Mouse (Mus musculus): Measurements from ENCODE around the gene Adarb1. TPM values are rescaled to one million over a fixed set of nuclear protein-coding genes. Genes with fewer than 3 reads are reported as not detected.
"Not testable (repeated sequence)": the region's sequence is repeated elsewhere in the genome, so short reads cannot be mapped to it uniquely, and the experiment has no call there.

The Adarb1 gene
- polyA plus RNA-seq, 1 experiment from 2014 or later: 49.1 TPM

DNA sequence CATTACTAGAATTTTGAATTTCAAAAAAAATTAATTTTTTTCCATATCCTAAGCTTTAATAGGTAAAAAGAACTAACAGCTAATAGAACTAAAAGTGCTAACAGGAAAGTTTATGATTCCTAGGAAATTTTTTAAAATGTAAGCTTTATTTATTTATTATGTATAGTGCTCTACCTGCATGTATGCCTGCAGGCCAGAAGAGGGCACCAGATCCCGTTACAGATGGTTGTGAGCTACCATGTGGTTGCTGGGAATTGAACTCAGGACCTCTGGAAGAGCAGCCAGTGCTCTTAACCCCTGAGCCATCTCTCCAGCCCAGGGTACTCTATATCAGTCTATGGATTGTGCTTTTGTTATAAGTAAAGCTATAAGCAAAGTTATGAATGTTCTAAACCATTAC lies 136.0 kb downstream of the Adarb1 start:
- TF ChIP-seq CTCF (IDR thresholded peaks at IDR 0.05; ENCODE audit: low read depth): peak; percentile 30
- H3K36me3 ChIP-seq (ENCODE audit: insufficient read depth); ATAC-seq (ENCODE audit: insufficient read depth); H3K9ac ChIP-seq; H3K27me3 ChIP-seq (ENCODE audit: insufficient read depth, low read length); H3K4me2 ChIP-seq; H3K27ac ChIP-seq (ENCODE audit: low read depth); H3K9me3 ChIP-seq (ENCODE audit: low read depth, low read length); H3K4me3 ChIP-seq (ENCODE audit: low read depth, low read length); DNase-seq: not testable (repeated sequence)
- 72% methylated on average over 1 of the region's 1 CpGs for whole genome bisulfite sequencing
- peaks cover 12% of the 10 kb centered on the region for H3K4me1 ChIP-seq (ENCODE audit: insufficient read depth)

GRCm38 (mm10) chr10:77273798-77274197 lies 144.3 kb downstream of the Adarb1 start:
- no peak overlapping the region for H3K27ac ChIP-seq (ENCODE audit: low read depth)
- ATAC-seq (ENCODE audit: insufficient read depth) (no peak), DNase-seq (no peak)
- no peaks in the 10 kb centered on the region for H3K4me1 ChIP-seq (ENCODE audit: insufficient read depth)
- no peak overlapping the region for H3K4me2 ChIP-seq
- no peak for TF ChIP-seq CTCF (IDR thresholded peaks at IDR 0.05; ENCODE audit: low read depth)
- no peak overlapping the region for H3K9ac ChIP-seq
- H3K4me3 ChIP-seq (ENCODE audit: low read depth, low read length): no peak overlapping the region
- H3K27me3 ChIP-seq (ENCODE audit: insufficient read depth, low read length): no peaks in the 10 kb centered on the region
- H3K9me3 ChIP-seq (ENCODE audit: low read depth, low read length): no peaks in the 10 kb centered on the region
- peaks cover 15% of the 10 kb centered on the region for H3K36me3 ChIP-seq (ENCODE audit: insufficient read depth)

DNA sequence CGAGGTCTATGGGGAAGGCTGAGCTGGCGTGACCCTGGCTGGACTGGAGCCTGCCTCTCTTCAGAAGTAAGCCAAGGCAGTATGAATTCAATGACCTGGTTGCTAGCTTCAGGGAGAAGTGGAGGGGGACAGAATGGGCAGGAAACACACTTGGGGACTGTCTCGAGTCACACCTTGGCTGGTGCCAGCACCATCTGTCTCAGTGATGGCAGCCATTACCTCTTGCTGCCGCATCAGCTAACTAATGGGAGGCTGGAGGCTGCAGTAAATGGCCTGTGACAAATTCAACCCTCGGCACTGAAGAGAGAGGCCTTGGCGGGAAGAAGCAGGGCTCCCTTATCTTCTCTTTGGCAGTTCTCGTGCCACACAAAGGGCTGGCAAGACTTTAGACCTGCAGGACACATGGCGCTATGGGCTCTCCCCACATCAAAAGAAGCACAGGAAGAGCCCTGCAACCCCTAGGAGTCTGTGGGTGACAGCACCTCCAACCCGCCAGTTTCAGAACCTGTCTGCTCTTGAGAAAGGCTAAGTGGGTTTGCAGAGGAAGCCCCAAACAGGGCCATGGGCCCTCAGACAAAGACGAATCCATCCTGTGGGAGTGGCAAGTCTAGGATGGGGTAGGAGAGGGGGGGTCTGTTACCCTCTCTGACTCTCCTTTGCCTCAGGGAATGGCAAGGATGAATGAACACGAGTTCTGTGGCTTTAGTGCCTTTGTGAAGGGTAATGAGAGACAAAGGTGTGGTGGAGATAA lies 144.9 kb downstream of the Adarb1 start:
- no peak overlapping the region for H3K4me2 ChIP-seq
- H3K9ac ChIP-seq: no peak overlapping the region
- no peak overlapping the region for H3K4me3 ChIP-seq (ENCODE audit: low read depth, low read length)
- no peaks in the 10 kb centered on the region for H3K9me3 ChIP-seq (ENCODE audit: low read depth, low read length)
- no peak for TF ChIP-seq CTCF (IDR thresholded peaks at IDR 0.05; ENCODE audit: low read depth)
- H3K4me1 ChIP-seq (ENCODE audit: insufficient read depth): no peaks in the 10 kb centered on the region
- no peak for ATAC-seq (ENCODE audit: insufficient read depth)
- 57% methylated on average over 11 of the region's 11 CpGs for WGBS
- no peak overlapping the region for H3K27ac ChIP-seq (ENCODE audit: low read depth)
- H3K27me3 ChIP-seq (ENCODE audit: insufficient read depth, low read length): no peaks in the 10 kb centered on the region
- DNase-seq: no peak
- peaks cover 22% of the 10 kb centered on the region for H3K36me3 ChIP-seq (ENCODE audit: insufficient read depth)

- Histone ChIP-seq H3K36me3 (ENCODE audit: insufficient read depth) (peaks cover 62% of the 10 kb centered on the region), H3K4me1 (ENCODE audit: insufficient read depth) (no peaks in the 10 kb centered on the region), H3K9ac (no peak overlapping the region), H3K27ac (ENCODE audit: low read depth) (no peak overlapping the region), H3K4me3 (ENCODE audit: low read depth, low read length) (no peak overlapping the region), H3K4me2 (no peak overlapping the region), H3K27me3 (ENCODE audit: insufficient read depth, low read length) (no peaks in the 10 kb centered on the region), H3K9me3 (ENCODE audit: low read depth, low read length) (no peaks in the 10 kb centered on the region)
- 77% methylated on average over 7 of the region's 7 CpGs for WGBS
- no peak for TF ChIP-seq CTCF (IDR thresholded peaks at IDR 0.05; ENCODE audit: low read depth)
- DNase-seq: no peak
- ATAC-seq (ENCODE audit: insufficient read depth): no peak
Measured at GRCm38 (mm10) chr10:77269129-77269528, 148.9 kb downstream of the Adarb1 start.

- H3K4me1 ChIP-seq (ENCODE audit: insufficient read depth): no peaks in the 10 kb centered on the region
- H3K4me3 ChIP-seq (ENCODE audit: low read depth, low read length): no peak overlapping the region
- H3K36me3 ChIP-seq (ENCODE audit: insufficient read depth): peaks cover 83% of the 10 kb centered on the region
- H3K27me3 ChIP-seq (ENCODE audit: insufficient read depth, low read length): no peaks in the 10 kb centered on the region
- no peak for TF ChIP-seq CTCF (IDR thresholded peaks at IDR 0.05; ENCODE audit: low read depth)
- 84% methylated on average over 14 of the region's 14 CpGs for WGBS
- DNase-seq: no peak
- no peak overlapping the region for H3K9ac ChIP-seq
- H3K9me3 ChIP-seq (ENCODE audit: low read depth, low read length): no peaks in the 10 kb centered on the region
- no peak overlapping the region for H3K4me2 ChIP-seq
- no peak for ATAC-seq (ENCODE audit: insufficient read depth)
- peak overlapping the region; percentile 30; the same call in 1 of the 2 replicates for H3K27ac ChIP-seq (ENCODE audit: low read depth)
Measured at GRCm38 (mm10) chr10:77267027-77267426, 151.0 kb downstream of the Adarb1 start.

GRCm38 (mm10) chr10:77266281-77266680 lies 151.8 kb downstream of the Adarb1 start:
- ATAC-seq (ENCODE audit: insufficient read depth): no peak; the same call in 1 of the 2 replicates
- H3K36me3 ChIP-seq (ENCODE audit: insufficient read depth): peaks cover 90% of the 10 kb centered on the region

GRCm38 (mm10) chr10:77260166-77260875 lies 157.7 kb downstream of the Adarb1 start:
- H3K4me3 ChIP-seq (ENCODE audit: low read depth, low read length): peak overlapping the region; percentile 91
- H3K4me2 ChIP-seq: peak overlapping the region; percentile 69
- no peaks in the 10 kb centered on the region for H3K9me3 ChIP-seq (ENCODE audit: low read depth, low read length)
- H3K9ac ChIP-seq: peak overlapping the region; percentile 88
- H3K27ac ChIP-seq (ENCODE audit: low read depth): no peak overlapping the region
- 75% methylated on average over 17 of the region's 17 CpGs for WGBS
- TF ChIP-seq CTCF (IDR thresholded peaks at IDR 0.05; ENCODE audit: low read depth): no peak
- H3K27me3 ChIP-seq (ENCODE audit: insufficient read depth, low read length): no peaks in the 10 kb centered on the region
- H3K4me1 ChIP-seq (ENCODE audit: insufficient read depth): 0 out of 2 replicates have a peak, but pooled peaks cover 6% of the 10 kb centered on the region
- H3K36me3 ChIP-seq (ENCODE audit: insufficient read depth): peaks cover 49% of the 10 kb centered on the region
- DNase-seq: no peak
- ATAC-seq (ENCODE audit: insufficient read depth): no peak

More at GRCm38 (mm10) chr10:77266281-77266680, 151.8 kb downstream of the Adarb1 start:
- Histone ChIP-seq H3K9me3 (ENCODE audit: low read depth, low read length) (no peaks in the 10 kb centered on the region), H3K27ac (ENCODE audit: low read depth) (no peak overlapping the region), H3K4me1 (ENCODE audit: insufficient read depth) (no peaks in the 10 kb centered on the region), H3K9ac (no peak overlapping the region), H3K4me3 (ENCODE audit: low read depth, low read length) (no peak overlapping the region), H3K4me2 (no peak overlapping the region), H3K27me3 (ENCODE audit: insufficient read depth, low read length) (no peaks in the 10 kb centered on the region)
- TF ChIP-seq CTCF (IDR thresholded peaks at IDR 0.05; ENCODE audit: low read depth): no peak
- DNase-seq: no peak
- 68% methylated on average over 8 of the region's 8 CpGs for WGBS

Data from lung, embryonic 14.5 days (tissue).